Mouse (Mus musculus): ENCODE results near the gene Pih1d1.

GRCm38 (mm10) chr7:45104941-45105340 is 49.2 kb upstream of the Pih1d1 start:
- TF ChIP-seq E2F4 (IDR thresholded peaks at IDR 0.05; ENCODE audit: insufficient replicate concordance, low read depth, low read length), result no peak
- TF ChIP-seq EP300 (IDR thresholded peaks at IDR 0.05; ENCODE audit: low read length), result no peak
- TF ChIP-seq USF2 (conservative IDR thresholded peaks at IDR 0.05; ENCODE audit: low read depth, low read length), result no peak
- TF ChIP-seq SIN3A (IDR thresholded peaks at IDR 0.05; ENCODE audit: low read length), result no peak
